Mouse (Mus musculus): Measurements from ENCODE around the gene Tmem98.

DNA sequence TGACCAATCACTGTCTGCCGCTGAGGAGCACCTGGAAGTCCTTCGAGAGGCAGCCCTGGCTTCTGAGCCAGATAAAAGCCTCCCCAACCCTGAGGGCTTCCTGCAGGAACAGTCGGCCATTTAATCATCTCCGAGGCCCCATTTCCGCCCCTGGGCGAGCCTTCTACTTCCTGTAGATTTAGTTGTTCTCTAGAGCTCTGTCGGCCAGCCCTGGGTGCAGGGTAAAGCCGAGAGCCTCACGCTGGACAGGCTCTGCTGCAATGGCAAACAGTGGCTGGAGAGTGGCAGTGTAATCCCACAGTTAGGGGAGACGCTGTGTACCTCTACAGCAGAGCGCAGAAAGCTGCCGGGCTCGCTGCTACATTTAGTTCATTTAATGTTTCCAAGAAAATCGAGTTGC is 11.3 kb downstream of the Tmem98 start:
- TF ChIP-seq CTCF (IDR thresholded peaks at IDR 0.05; ENCODE audit: borderline replicate concordance, insufficient read depth, low read length): no peak
- no peak for TF ChIP-seq POLR2A (IDR thresholded peaks at IDR 0.05; ENCODE audit: low read depth, low read length)
